Mouse (Mus musculus): ENCODE measurements around the gene Zfp143. TPM values are rescaled to one million over a fixed set of nuclear protein-coding genes. Genes with fewer than 3 reads are reported as not detected.
"Not testable (repeated sequence)": the region's sequence is repeated elsewhere in the genome, so short reads cannot be mapped to it uniquely, and the experiment has no call there.

Zfp143 gene
- total RNA-seq, 2 experiments from 2014 or later: 9.7 to 10.9 TPM

- DNase-seq: peak; percentile 43 to 79
- intact Hi-C loops (cut with DNase I): no loop called here
These were observed 22.6 kb downstream of the Zfp143 start for GRCm38 (mm10) chr7:110083386-110084165.

GRCm38 (mm10) chr7:110085217-110085616 lies 24.2 kb downstream of the Zfp143 start:
- intact Hi-C loops (cut with DNase I): loop anchor here (5.0 kb wide), 1 partner anchor 72 kb away; no protein-coding TSS in a partner anchor
- no peak for DNase-seq

- no peak for DNase-seq
- intact Hi-C loops (cut with DNase I): loop anchor here (5.0 kb wide), 1 partner anchor 69 kb away; no protein-coding TSS in a partner anchor
These were observed 26.9 kb downstream of the Zfp143 start for GRCm38 (mm10) chr7:110087914-110088313.

- DNase-seq: no peak
- intact Hi-C loops (cut with DNase I): loop anchor here (10.0 kb wide), 1 partner anchor 173 kb away; no protein-coding TSS in a partner anchor
These were observed 30.7 kb downstream of the Zfp143 start for GRCm38 (mm10) chr7:110091670-110092069.

GRCm38 (mm10) chr7:110096332-110096731 lies 35.3 kb downstream of the Zfp143 start:
- no peak for DNase-seq
- intact Hi-C loops (cut with DNase I): loop anchor here (10.0 kb wide), 1 partner anchor 168 kb away; no protein-coding TSS in a partner anchor

GRCm38 (mm10) chr7:110097106-110097793 lies 36.2 kb downstream of the Zfp143 start:
- intact Hi-C loops (cut with DNase I): loop anchor here (10.0 kb wide), 1 partner anchor 168 kb away; no protein-coding TSS in a partner anchor
- DNase-seq: no peak

- intact Hi-C loops (cut with DNase I): no loop called here
- DNase-seq: no peak
These were observed 39.8 kb downstream of the Zfp143 start for GRCm38 (mm10) chr7:110100854-110101253.

GRCm38 (mm10) chr7:110101266-110101665 lies 40.2 kb downstream of the Zfp143 start:
- intact Hi-C loops (cut with DNase I): no loop called here
- no peak for DNase-seq

- no peak for DNase-seq
- intact Hi-C loops (cut with DNase I): no loop called here
These were observed 44.0 kb downstream of the Zfp143 start for GRCm38 (mm10) chr7:110105041-110105440.

- no peak for DNase-seq
- intact Hi-C loops (cut with DNase I): no loop called here
These were observed 45.6 kb downstream of the Zfp143 start for GRCm38 (mm10) chr7:110106633-110107032.

- intact Hi-C loops (cut with DNase I): not testable (repeated sequence)
These were observed 47.5 kb downstream of the Zfp143 start for GRCm38 (mm10) chr7:110108524-110108923.

GRCm38 (mm10) chr7:110108967-110109610 lies 48.1 kb downstream of the Zfp143 start:
- intact Hi-C loops (cut with DNase I): no loop called here
- peak; percentile 80 for DNase-seq

More at GRCm38 (mm10) chr7:110108524-110108923, 47.5 kb downstream of the Zfp143 start:
- not testable (repeated sequence) for DNase-seq

GRCm38 (mm10) chr7:110110061-110110656 lies 49.1 kb downstream of the Zfp143 start:
- intact Hi-C loops (cut with DNase I): no loop called here
- no peak for DNase-seq

- intact Hi-C loops (cut with DNase I): loop anchor here (5.0 kb wide), 1 partner anchor 148 kb away; no protein-coding TSS in a partner anchor
- no peak for DNase-seq
These were observed 53.7 kb downstream of the Zfp143 start for GRCm38 (mm10) chr7:110114699-110115098.

- peak; percentile 54 to 66 for DNase-seq
- intact Hi-C loops (cut with DNase I): loop anchor here (5.0 kb wide), 1 partner anchor 145 kb away; no protein-coding TSS in a partner anchor
These were observed 55.8 kb downstream of the Zfp143 start for GRCm38 (mm10) chr7:110116731-110117291.

GRCm38 (mm10) chr7:110118448-110118847 lies 57.4 kb downstream of the Zfp143 start:
- intact Hi-C loops (cut with DNase I): loop anchor here (5.0 kb wide), 1 partner anchor 144 kb away; no protein-coding TSS in a partner anchor
- peak; percentile 39 to 41 for DNase-seq

GRCm38 (mm10) chr7:110120157-110120784 lies 59.3 kb downstream of the Zfp143 start:
- DNase-seq: no peak
- intact Hi-C loops (cut with DNase I): loop anchor here (5.0 kb wide), 2 partner anchors 37 to 58 kb away; partner anchors contain the start of gene Zfp143

GRCm38 (mm10) chr7:110121162-110121515 lies 60.1 kb downstream of the Zfp143 start:
- no peak for DNase-seq
- intact Hi-C loops (cut with DNase I): loop anchor here (5.0 kb wide), 2 partner anchors 36 to 59 kb away; partner anchors contain the start of gene Zfp143
